Mouse (Mus musculus): ENCODE measurements around the gene Ncapg. TPM values are rescaled to one million over a fixed set of nuclear protein-coding genes. Genes with fewer than 3 reads are reported as not detected.

Gene Ncapg
- total and polyA plus RNA-seq, 2 experiments from 2014 or later: 4.4 to 5.7 TPM

GRCm38 (mm10) chr5:45737911-45738310 lies 68.2 kb downstream of the Ncapg start:
- Histone ChIP-seq H3K9me3 (ENCODE audit: low read length) (no peaks in the 10 kb centered on the region), H3K36me3 (ENCODE audit: insufficient read depth) (0 out of 2 replicates have a peak, but pooled peaks cover 4% of the 10 kb centered on the region), H3K27ac (ENCODE audit: low read depth, low read length) (no peak overlapping the region), H3K4me1 (ENCODE audit: insufficient read depth) (no peaks in the 10 kb centered on the region), H3K27me3 (ENCODE audit: insufficient read depth, low read length) (no peaks in the 10 kb centered on the region), H3K9ac (no peak overlapping the region), H3K4me3 (ENCODE audit: low read depth, low read length) (no peak overlapping the region), H3K4me2 (ENCODE audit: low read depth) (no peak overlapping the region)
- ATAC-seq: peak; percentile 45
- no peak for TF ChIP-seq CTCF (IDR thresholded peaks at IDR 0.05; ENCODE audit: low read depth)
- WGBS: 80% methylated on average over 1 of the region's 1 CpGs
- no peak for DNase-seq

Other genes starting within 250 kb of the Ncapg start
- 28.1 and 42.2 TPM in 2 replicates for gene Qdpr, start 219.7 kb upstream of the Ncapg start, total RNA-seq (2014; rRNA removed)
- gene Qdpr, start 219.7 kb upstream of the Ncapg start, polyA plus RNA-seq (2015; fragmentation: Nextera tagmentation; extraction: Ambion mirVana): 125 and 129 TPM in 2 replicates
- gene Clrn2, start 216.2 kb upstream of the Ncapg start, total RNA-seq (2014; rRNA removed): not detected in 2 replicates
- gene Clrn2, start 216.2 kb upstream of the Ncapg start, polyA plus RNA-seq (2015; fragmentation: Nextera tagmentation; extraction: Ambion mirVana): not detected in 2 replicates
- 29.9 and 30.1 TPM in 2 replicates for gene Lap3, start 176.5 kb upstream of the Ncapg start, total RNA-seq (2014; rRNA removed)
- gene Lap3, start 176.5 kb upstream of the Ncapg start, polyA plus RNA-seq (2015; fragmentation: Nextera tagmentation; extraction: Ambion mirVana): 34.2 and 35.8 TPM in 2 replicates
- gene Med28, start 149.7 kb upstream of the Ncapg start, total RNA-seq (2014; rRNA removed): 65.0 and 86.6 TPM in 2 replicates
- 277 and 325 TPM in 2 replicates for gene Med28, start 149.7 kb upstream of the Ncapg start, polyA plus RNA-seq (2015; fragmentation: Nextera tagmentation; extraction: Ambion mirVana)
- 8.5 and 8.9 TPM in 2 replicates for gene Fam184b, start 30.3 kb upstream of the Ncapg start, total RNA-seq (2014; rRNA removed)
- gene Fam184b, start 30.3 kb upstream of the Ncapg start, polyA plus RNA-seq (2015; fragmentation: Nextera tagmentation; extraction: Ambion mirVana): 5.7 and 8.0 TPM in 2 replicates
- gene Lcorl, start 187.7 kb downstream of the Ncapg start, total RNA-seq (2014; rRNA removed): 73.0 and 81.4 TPM in 2 replicates
- gene Lcorl, start 187.7 kb downstream of the Ncapg start, polyA plus RNA-seq (2015; fragmentation: Nextera tagmentation; extraction: Ambion mirVana): 39.5 and 60.4 TPM in 2 replicates

All from forebrain, postnatal 0 days (tissue).